Mouse (Mus musculus): ENCODE results near the gene Taz. TPM values are rescaled to one million over a fixed set of nuclear protein-coding genes. Genes with fewer than 3 reads are reported as not detected.

The Taz gene
- total RNA-seq, 2 experiments from 2014 or later, result 40.2 to 47.4 TPM

DNA sequence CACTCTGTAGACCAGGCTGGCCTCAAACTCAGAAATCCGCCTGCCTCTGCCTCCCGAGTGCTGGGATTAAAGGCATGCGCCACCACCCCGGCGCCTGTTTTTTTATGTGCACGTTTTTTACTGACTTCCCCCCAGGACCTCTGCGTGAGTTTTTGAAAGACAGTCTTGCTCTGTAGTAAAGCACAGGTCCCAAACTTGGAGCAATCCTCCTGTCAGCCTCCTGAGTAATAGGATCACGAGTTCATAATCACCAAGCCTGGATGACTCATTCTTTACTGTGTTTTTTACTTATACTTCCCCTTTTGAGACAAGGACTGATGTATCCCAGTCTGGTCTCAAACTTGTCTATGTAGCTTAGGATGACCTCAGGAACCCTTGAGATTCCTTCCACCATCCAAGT lies 3.8 kb upstream of the Taz start:
- DNase-seq (ENCODE audit: low spot score), result no peak

DNA sequence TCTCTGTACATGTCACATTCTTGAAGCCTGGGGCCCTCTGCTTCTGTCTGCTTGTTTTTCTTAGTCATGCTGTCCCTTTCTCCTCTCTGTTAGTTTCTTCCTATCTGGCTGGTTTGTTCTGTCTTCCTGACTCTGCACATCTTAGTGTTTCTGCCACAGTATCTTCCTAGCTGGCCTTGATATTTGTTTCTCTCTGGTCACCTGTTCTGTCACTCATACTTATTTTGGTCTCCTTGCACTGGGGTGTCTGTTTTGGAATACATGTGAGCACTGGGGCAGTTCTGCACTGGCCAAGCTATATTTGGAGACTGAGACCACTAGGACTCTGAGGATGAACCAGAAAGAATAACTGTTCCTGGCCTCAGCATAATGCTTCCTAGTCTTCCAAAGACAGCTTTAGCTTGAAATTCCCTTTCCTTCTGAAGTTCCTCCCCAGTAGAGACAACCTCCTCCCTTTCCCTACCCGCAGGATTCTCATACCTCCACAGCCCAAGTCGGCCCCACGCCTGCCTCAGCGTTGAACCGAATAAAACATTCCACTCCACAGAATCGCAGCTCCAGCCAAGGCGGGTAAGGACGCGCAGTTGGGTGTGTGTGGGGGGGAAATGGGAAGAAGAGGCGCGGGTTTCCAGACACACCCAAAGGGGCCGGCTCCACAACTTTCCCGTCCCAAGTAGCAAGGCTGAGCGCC lies 526 bp upstream of the Taz start:
- peak; percentile 47 for DNase-seq (ENCODE audit: low spot score)

DNA sequence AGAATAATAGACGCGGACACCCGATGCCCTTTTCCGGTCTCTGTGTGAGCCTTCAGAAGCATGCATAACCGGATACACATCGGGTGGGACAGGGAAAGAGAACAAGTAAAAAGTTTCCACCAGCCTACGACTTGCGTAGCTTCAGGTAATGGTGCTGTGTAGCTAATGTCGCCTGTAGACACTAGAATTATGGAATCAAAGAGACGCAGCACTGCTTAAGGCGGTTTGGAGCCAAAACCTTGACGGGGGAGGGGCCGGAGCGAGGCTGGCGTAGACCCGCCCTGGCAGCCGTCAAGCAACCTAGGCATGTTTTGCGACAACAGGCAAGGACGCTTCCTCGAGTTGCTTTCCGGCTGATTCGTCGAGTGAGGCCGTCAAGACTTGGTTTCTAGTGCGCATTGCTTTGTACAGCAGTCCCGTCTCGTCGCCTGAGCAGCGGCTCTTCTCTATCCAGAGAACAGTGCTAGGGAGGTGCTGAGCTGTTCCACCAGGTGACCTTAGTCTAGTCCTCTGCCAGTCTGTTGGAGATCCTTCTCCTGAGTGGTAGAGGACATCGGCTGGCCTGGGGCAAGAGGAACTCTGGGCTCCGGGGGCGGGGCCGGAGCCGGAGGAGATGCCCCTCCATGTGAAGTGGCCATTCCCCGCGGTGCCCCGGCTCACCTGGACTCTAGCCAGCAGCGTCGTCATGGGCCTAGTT lies 831 bp downstream of the Taz start:
- DNase-seq (ENCODE audit: low spot score), result peak; percentile 89

DNA sequence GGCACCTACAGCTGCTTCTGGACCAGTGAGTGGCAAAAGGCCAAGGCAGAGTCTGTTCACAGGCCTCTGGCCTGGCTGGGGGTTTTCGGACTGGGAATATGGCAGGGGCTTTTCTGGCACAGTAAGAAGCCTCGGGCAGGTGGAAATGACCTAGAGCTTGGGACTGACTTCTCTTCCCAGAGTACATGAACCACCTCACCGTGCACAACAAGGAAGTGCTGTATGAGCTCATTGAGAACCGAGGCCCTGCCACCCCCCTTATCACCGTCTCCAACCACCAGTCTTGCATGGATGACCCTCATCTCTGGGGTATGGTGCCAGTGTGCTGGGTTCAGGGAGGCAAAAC lies 1.4 kb downstream of the Taz start:
- no peak for DNase-seq (ENCODE audit: low spot score)

DNA sequence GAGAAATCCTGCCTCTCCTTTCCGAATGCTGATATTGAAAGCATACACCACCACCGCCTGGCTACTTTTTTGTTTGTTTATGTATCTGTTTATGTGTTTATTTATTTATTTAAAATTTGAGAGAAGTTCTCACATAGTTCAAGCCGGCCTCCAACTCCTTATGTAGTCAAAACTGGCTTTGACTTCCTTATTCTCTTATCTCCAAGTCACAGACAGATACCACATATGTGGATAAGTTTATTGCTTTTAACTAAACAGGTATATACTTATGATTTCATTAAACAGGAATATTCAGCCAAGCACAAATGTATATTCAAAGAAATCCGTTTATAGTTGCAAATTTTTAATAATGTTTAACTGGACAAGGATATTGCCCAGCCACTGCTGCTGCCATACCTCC lies 11.7 kb downstream of the Taz start:
- DNase-seq (ENCODE audit: low spot score), result no peak

DNA sequence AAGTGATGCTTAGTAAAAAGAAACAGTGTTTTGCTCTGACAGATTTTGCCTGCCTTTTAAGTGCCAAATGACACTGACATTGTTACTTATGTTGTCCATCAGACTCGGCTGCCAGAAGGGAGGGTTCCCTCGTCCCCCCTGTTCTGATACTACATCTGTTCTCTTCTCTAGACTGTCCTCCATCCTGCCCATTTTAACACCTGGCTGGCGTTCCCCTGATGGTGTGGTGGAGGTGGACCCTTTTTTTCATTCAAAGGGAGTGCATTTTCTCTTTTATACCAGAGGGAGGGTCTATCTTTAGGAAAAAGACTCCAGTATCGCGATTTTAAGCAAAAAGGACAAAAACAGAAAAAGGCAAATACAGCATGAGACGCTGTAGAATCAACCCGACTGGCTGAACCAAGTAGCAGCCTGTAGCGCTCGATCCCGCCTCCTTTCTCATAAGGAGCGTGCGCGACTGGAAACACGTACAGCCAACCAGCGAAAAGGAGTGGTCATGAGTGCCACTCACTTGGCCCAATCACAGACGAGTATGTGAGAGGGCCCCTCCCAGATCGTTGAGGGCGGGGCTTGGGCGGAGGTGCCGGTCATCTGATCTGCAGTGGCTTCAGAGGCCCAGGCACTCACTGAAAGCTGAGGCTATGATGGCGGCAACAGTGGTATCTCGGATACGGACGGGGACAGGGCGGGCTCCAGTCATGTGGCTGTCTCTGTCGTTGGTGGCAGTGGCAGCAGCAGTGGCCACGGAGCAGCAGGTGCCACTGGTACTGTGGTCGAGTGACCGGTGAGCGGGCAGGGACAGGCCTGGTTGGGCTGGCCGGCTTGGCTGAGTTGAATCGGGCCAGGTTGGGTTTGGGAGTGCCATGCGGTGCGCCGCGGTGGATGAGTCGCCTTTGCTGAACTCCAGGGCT lies 15.1 kb downstream of the Taz start, which contains the start of gene Atp6ap1:
Atp6ap1 (plus strand) TSS at position 560 of the 911 bp plus-strand sequence.
- peak; percentile 96 for DNase-seq (ENCODE audit: low spot score)

DNA sequence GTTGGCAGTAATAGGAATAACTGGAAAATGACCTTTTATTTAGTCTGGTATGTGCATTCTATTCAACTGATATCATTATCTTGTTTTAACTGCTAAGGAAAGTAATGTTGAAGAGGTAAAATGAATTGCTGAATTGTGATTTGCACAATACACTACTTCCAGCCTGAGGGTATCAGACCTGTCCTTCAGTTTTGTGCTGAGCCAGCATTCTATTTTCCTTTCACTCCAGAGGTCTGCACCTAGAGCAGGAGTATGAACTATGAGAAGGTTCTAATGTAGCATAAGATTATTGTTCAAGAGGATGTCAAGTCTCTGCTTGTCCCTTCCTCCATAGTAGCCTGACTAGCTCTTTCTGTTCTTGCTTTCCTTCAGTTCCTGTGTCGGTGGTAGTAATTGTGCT lies 16.6 kb downstream of the Taz start:
- DNase-seq (ENCODE audit: low spot score), result no peak

DNA sequence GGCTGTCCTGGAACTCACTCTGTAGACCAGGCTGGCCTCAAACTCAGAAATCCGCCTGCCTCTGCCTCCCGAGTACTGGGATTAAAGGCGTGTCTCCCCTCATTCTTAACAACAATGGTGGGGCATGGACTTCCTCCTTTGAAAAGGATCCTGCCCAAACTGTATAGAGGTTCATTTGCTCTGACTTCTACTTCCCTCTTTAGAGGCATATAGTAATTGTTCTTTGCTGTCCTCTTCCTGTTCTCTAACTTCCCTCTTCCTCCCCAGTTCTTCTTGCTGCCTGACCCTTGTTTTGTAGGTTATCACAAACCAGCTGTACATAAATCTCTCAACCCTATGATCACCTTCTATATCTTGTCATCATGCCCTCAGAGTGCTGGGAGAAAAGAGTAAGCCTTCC lies 18.0 kb downstream of the Taz start:
- no peak for DNase-seq (ENCODE audit: low spot score)

DNA sequence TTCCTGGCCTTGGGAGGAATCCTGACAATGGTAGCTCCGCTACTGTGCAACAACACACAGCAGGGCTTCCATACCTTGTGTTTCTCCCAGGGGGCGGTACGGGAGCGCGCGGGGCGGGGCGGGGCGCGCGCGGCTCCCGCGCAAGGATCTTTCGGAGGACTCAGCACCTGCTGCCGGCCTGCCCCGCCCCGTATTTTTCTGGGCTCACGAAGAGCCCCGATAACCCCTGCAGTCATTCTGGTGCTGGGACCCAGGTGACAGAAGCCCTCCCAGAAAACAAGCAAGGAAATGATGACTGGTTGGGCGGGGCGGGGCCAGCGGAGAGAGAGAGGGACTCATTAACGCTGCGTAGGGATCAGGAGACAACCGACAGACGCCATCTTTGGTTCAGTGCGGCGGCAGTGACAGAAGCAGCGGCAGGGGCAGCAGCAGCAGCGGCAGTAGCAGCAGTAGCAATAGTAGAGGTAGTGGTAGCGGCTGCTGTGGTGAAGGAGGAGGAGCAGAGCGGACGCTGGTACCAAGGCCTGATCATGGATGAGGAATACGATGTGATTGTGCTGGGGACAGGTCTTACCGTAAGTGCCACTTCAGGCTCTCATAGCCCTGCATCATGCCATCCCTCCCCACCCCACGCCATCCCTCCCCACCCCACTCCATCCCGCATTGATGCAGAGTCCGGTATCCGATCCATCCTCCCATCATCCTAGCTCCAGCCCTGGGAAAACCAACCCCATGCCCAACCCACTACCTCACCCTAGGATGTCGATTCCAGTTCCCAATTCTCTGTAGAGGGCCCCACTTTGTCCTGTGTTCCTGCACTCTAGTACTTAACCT lies 23.4 kb downstream of the Taz start, which contains the start of gene Gdi1:
Gdi1 (plus strand) TSS at position 132 of the 834 bp plus-strand sequence.
- DNase-seq (ENCODE audit: low spot score), result peak; percentile 72

DNA sequence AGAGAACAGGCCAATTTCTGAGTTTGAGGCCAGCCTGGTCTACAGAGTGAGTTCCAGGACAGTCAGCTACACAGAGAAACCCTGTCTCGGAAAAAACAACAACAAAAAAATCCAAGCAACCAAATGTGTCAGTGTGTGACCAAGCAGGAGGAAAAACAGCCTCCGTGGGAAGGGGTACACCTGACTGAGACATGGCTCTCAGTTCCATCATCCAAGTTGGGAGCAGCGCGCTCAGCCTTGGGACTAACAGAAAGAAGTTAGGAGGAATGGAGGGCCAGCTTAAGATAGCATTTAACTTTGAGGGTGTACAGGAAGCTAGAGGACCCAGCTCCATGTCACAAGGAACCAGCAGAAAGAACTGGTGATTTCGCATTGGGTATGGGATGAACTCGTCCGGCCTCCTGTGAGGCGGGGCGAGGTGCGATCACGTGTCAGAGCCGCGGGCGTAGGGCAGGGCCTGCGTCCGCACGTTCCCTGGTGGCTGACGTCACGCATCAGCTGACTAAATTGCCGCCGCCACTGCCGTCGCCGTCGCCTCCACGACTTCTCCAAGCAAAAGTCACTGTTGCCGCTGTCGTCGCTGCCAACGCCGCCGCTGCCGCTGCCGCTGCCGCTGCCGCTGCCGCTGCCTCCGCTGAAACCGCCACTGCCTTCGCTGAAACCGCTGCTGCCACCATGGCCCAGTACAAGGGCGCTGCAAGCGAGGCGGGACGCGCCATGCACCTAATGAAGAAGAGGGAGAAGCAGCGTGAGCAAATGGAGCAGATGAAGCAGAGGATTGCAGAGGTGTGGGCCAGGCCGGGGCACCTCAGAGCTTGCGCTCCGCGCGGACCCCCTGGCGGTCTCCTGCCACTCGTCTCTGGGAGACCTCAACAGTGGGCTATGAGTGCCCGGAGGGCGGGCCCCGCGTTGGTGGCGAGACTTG lies 31.1 kb downstream of the Taz start, which contains the start of gene Fam50a:
Fam50a (plus strand) TSS at position 494 of the 925 bp plus-strand sequence.
- DNase-seq (ENCODE audit: low spot score), result peak; percentile 89

DNA sequence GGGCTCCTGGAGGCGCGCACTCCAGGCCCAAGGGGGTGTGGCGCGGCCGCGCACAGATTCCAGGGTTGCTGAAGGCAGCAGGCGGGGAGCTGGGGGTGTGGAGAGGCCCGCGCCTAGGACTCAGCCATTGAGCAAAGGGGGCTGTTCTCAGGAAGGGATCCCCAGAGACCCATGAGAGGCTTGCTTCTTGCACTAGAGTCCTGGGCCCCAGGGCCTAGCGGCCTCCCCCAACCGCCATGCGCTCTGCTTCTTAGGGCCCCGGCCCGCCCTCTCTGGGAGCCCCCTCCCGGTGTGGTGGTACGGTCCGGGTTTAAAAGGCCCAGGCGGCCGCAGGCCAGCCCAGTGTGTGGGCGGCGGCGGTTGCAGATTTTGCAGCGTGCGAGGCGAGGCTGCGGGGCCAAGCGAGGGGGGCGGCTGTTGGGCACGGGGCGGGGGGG lies 47.0 kb downstream of the Taz start, which contains the start of gene Plxna3:
Plxna3 (plus strand) TSS at position 342 of the 437 bp plus-strand sequence.
- DNase-seq (ENCODE audit: low spot score), result peak; percentile 46

DNA sequence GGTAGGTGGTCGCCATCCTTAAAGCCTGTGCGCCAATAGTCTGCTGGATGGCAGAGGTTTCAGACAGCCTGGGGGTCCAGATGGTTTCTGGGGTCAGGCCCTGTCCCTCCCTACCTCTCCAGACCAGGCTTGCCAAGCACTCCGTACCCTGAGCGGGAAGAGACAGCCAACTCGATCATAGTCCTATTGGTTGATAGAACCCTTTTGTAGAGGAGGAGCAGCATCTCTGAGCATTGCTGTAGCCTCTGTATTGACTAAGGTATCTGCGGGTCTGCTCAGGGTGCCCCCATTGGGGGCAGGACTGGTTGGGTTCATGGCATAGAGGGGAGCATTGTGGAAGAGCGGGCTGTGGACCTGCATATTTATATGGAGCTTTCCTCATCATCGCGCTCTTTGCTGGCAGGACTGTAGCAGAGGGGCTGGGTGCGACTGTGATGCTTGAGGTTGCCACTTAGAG lies 47.5 kb downstream of the Taz start:
- no peak for DNase-seq (ENCODE audit: low spot score)

DNA sequence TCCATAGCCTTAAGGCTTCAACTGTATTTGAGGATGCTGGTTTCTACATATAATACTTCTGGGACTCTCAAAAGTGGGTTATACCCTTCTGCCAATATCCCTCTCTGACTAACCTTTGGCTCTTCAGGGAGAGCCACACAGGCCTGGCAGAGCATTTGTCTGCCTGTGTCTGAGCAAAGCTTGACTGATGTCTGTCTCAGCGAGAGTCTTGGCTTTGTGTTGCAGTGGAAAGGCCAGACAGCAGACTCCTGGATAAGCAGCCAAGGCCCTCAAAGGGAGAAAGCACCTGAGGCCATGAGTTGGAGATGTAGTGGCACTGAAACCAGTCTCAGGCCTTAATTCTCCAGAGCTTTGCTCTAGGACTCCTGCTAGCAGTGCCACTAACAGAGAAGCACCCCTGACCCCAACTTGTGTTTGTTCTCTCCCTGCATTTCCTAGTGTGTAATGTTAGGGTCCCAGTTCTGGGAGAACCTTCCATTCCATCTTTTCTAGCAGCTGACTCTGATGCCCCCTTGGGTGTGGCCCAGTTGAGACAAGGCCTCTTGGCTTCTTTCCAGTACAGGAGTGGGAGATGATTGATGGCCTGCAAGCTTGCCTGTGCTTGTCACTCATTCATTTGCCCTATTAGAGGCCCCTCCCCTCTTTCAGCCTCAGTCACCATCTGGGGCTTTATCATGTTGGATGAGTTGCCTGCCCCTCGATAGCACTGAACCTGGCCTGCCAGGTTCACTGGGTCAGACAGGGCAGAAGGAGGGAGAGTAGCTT lies 48.6 kb downstream of the Taz start:
- no peak for DNase-seq (ENCODE audit: low spot score)

Small RNA genes within 50 kb of the gene (microRNA-seq; reads per million reads assigned to microRNA genes)
- 2.7 reads per million for gene Mir7091
- 1.0 reads per million for gene Mir7092

Other genes with a start within 250 kb of the Taz start
- gene Opn1mw, start 154.4 kb upstream of the Taz start, total RNA-seq (2021), result not detected
- gene Mecp2, start 146.5 kb upstream of the Taz start, total RNA-seq (2021), result 10 to 100 TPM; 27.7 to 29.2 TPM
- not detected for gene Tex28, start 114.1 kb upstream of the Taz start, total RNA-seq (2021)
- not detected for gene Tktl1, start 104.7 kb upstream of the Taz start, total RNA-seq (2021)
- 10 to 100 TPM; 30.5 to 50.1 TPM for gene Flna, start 32.1 kb upstream of the Taz start, total RNA-seq (2021)
- 10 to 100 TPM; 25.0 to 32.4 TPM for gene Emd, start 27.2 kb upstream of the Taz start, total RNA-seq (2021)
- 100 to 1,000 TPM; 172 to 189 TPM for gene Rpl10, start 11.1 kb upstream of the Taz start, total RNA-seq (2021)
- 100 to 1,000 TPM; 114 to 124 TPM for gene Dnase1l1, start 425 bp downstream of the Taz start, total RNA-seq (2021)
- gene Atp6ap1, start 15.2 kb downstream of the Taz start, total RNA-seq (2021), result 10 to 100 TPM; 92.1 to 95.3 TPM
- 10 to 100 TPM; 27.9 to 35.9 TPM for gene Gdi1, start 23.1 kb downstream of the Taz start, total RNA-seq (2021)
- 10 to 100 TPM; 21.1 to 27.3 TPM for gene Fam50a, start 31.1 kb downstream of the Taz start, total RNA-seq (2021)
- gene Plxna3, start 47.2 kb downstream of the Taz start, total RNA-seq (2021), result under 1 TPM; 0.37 to 0.52 TPM
- gene Lage3, start 71.7 kb downstream of the Taz start, total RNA-seq (2021), result 10 to 100 TPM; 39.8 to 40.6 TPM
- gene Ubl4a, start 91.3 kb downstream of the Taz start, total RNA-seq (2021), result 10 to 100 TPM; 55.7 to 58.4 TPM
- 1 to 10 TPM; 1.9 to 3.8 TPM for gene Slc10a3, start 91.4 kb downstream of the Taz start, total RNA-seq (2021)
- 10 to 100 TPM; 13.4 to 16.7 TPM for gene Fam3a, start 111.4 kb downstream of the Taz start, total RNA-seq (2021)
- 10 to 100 TPM; 19.6 to 23.1 TPM for gene Ikbkg, start 111.4 kb downstream of the Taz start, total RNA-seq (2021)
- gene G6pdx, start 147.3 kb downstream of the Taz start, total RNA-seq (2021), result 1 to 10 TPM; 2.6 to 3.8 TPM
- not detected for gene Gm6880, start 199.5 kb downstream of the Taz start, total RNA-seq (2021)

Data from gastrocnemius, adult 18-20 months (tissue).